In genomic region chr8:11419232-11419631, GRCm38 (mm10) we compare ENCODE assay signal across 9 mouse cellular contexts. TPM values are rescaled to one million over a fixed set of nuclear protein-coding genes. Genes with fewer than 3 reads are reported as not detected.
A peak's percentile ranks its signal among the peaks of the same experiment; 100 is the strongest.
DNase-seq lines count a peak whose midpoint lies in the region; ATAC-seq and TF ChIP-seq lines count a peak whose summit lies in the region.
"Had no signal": no experiment of that assay in that cellular context is flagged by ENCODE, and none has a peak within 500 bp of the region (broad histone marks: within the 10 kb centered on the region; RNA-seq: fewer than 3 reads in every experiment).

No protein-coding gene starts in this region.

- TF ChIP-seq EP300 in liver, postnatal 0 days (IDR thresholded peaks at IDR 0.05; ENCODE audit: low read depth) = no peak

- H3K4me3 ChIP-seq in liver, embryonic 12.5 days = no peak overlapping the region
- H3K4me3 ChIP-seq in liver, postnatal 0 days (ENCODE audit: low read depth, low read length) = no peak overlapping the region
- H3K4me3 ChIP-seq in myocyte = no peak overlapping the region
- H3K4me3 ChIP-seq: limb, embryonic 12.5 days had no signal

- H3K27ac ChIP-seq in liver, embryonic 12.5 days = no peak overlapping the region
- H3K27ac ChIP-seq in liver, postnatal 0 days (ENCODE audit: low read depth) = no peak overlapping the region
- H3K27ac ChIP-seq: limb, embryonic 12.5 days had no signal

- peaks cover 8% of the 10 kb centered on the region; the same call in 1 of the 2 replicates for H3K27me3 ChIP-seq in liver, embryonic 12.5 days (replicated peaks)
- no peaks in the 10 kb centered on the region for H3K27me3 ChIP-seq in liver, postnatal 0 days (ENCODE audit: insufficient read depth, low read length)
- no peaks in the 10 kb centered on the region for H3K27me3 ChIP-seq in myocyte (ENCODE audit: control insufficient read depth, insufficient read depth, insufficient read length)
- H3K27me3 ChIP-seq: limb, embryonic 12.5 days had no signal

- ATAC-seq in liver, embryonic 12.5 days = 0 out of 2 replicates have a peak, but pooled peaks have one; percentile 10
- no peak for ATAC-seq in liver, postnatal 0 days

- no peak for DNase-seq in liver, postnatal 0 days
- peak; percentile 46 for DNase-seq in cerebellum, adult 11 months
- DNase-seq in gastrocnemius, adult 8-10 months (ENCODE audit: low spot score in 2 of 2) = peak; percentile 50 to 74
- peak; percentile 91 for DNase-seq in layer of hippocampus, adult 9-11 months
- no peak for DNase-seq in spleen, adult 12 weeks (ENCODE audit: low spot score)
- no peak for DNase-seq in urinary bladder, adult 2 months (ENCODE audit: low spot score)

- H3ac ChIP-seq in myocyte (ENCODE audit: control insufficient read depth, insufficient read length) = no peak overlapping the region

- H3K4me1 ChIP-seq in liver, embryonic 12.5 days = no peaks in the 10 kb centered on the region
- H3K4me1 ChIP-seq in liver, postnatal 0 days (ENCODE audit: insufficient read depth) = no peaks in the 10 kb centered on the region
- H3K4me1 ChIP-seq: limb, embryonic 12.5 days had no signal

- TF ChIP-seq POLR2A in myocyte (IDR thresholded peaks at IDR 0.05; ENCODE audit: insufficient read length, low read depth) = no peak

- H3K9ac ChIP-seq in liver, embryonic 12.5 days = no peak overlapping the region
- H3K9ac ChIP-seq in liver, postnatal 0 days (replicated peaks) = no peak overlapping the region
- H3K9ac ChIP-seq: limb, embryonic 12.5 days had no signal

- 32% methylated on average over 6 of the region's 6 CpGs for WGBS in liver, embryonic 12.5 days (ENCODE audit: insufficient replicate concordance)
- WGBS in liver, postnatal 0 days (ENCODE audit: insufficient replicate concordance) = 43% methylated on average over 6 of the region's 6 CpGs

- 0 out of 2 replicates have a peak, but pooled peaks cover 2% of the 10 kb centered on the region for H3K36me3 ChIP-seq in liver, embryonic 12.5 days
- H3K36me3 ChIP-seq in liver, postnatal 0 days (replicated peaks; ENCODE audit: insufficient read depth, low read length) = no peaks in the 10 kb centered on the region; the same call in 1 of the 2 replicates
- H3K36me3 ChIP-seq in myocyte (ENCODE audit: control insufficient read depth, insufficient read depth) = no peaks in the 10 kb centered on the region

- TF ChIP-seq CTCF in liver, postnatal 0 days (IDR thresholded peaks at IDR 0.05; ENCODE audit: low read depth) = no peak

- H3K4me2 ChIP-seq in liver, embryonic 12.5 days = no peak overlapping the region
- H3K4me2 ChIP-seq in liver, postnatal 0 days (ENCODE audit: low read depth, low read length) = no peak overlapping the region
- peak overlapping the region; percentile 74 for H3K4me2 ChIP-seq in myocyte (ENCODE audit: low read depth)
- H3K4me2 ChIP-seq: limb, embryonic 12.5 days had no signal

- no peaks in the 10 kb centered on the region for H3K79me2 ChIP-seq in myocyte (ENCODE audit: control insufficient read depth, insufficient read depth)

- H3K9me3 ChIP-seq in liver, embryonic 12.5 days (replicated peaks) = no peaks in the 10 kb centered on the region
- no peaks in the 10 kb centered on the region for H3K9me3 ChIP-seq in liver, postnatal 0 days (ENCODE audit: low read length)
- H3K9me3 ChIP-seq: limb, embryonic 12.5 days had no signal

TF ChIP-seq in myocyte, 11 proteins besides CTCF, POLR2A, EP300 and RAD21:
- TF ChIP-seq USF1 (IDR thresholded peaks at IDR 0.05; ENCODE audit: low read depth) (no peak), TCF12 (IDR thresholded peaks at IDR 0.05; ENCODE audit: insufficient read depth, poor library complexity, severe bottlenecking) (peak; percentile 46), MYOG (IDR thresholded peaks at IDR 0.05; ENCODE audit: control insufficient read depth in 1 of 3, insufficient read depth in 1 of 3, insufficient read length in 2 of 3, low read depth in 2 of 3) (peak; percentile 83 to 96 (median 94)), REST (IDR thresholded peaks at IDR 0.05; ENCODE audit: insufficient read depth, insufficient read length) (no peak), POLR2AphosphoS2 (IDR thresholded peaks at IDR 0.05; ENCODE audit: insufficient read length, low read depth) (no peak), TCF3 (IDR thresholded peaks at IDR 0.05; ENCODE audit: insufficient read length, low read depth) (peak; percentile 74), MAX (IDR thresholded peaks at IDR 0.05; ENCODE audit: low read depth) (no peak), E2F4 (IDR thresholded peaks at IDR 0.05; ENCODE audit: insufficient read depth) (no peak), MYOD1 (IDR thresholded peaks at IDR 0.05; ENCODE audit: control insufficient read depth in 1 of 3, insufficient read length in 2 of 3, low read depth in 2 of 3) (peak; percentile 26 to 94 (median 89)), CEBPB (IDR thresholded peaks at IDR 0.05; ENCODE audit: insufficient read depth, poor library complexity, severe bottlenecking) (no peak), SRF (IDR thresholded peaks at IDR 0.05; ENCODE audit: control insufficient read depth, insufficient read length, low read depth) (peak; percentile 33)

RNA-seq across cellular contexts. Expression of gene Rab20, which starts 59.3 kb away (rescaled TPM):
- polyA plus RNA-seq in liver, embryonic 12.5 days (2016; fragmentation: Nextera tagmentation; extraction: Ambion mirVana) = 3.8 and 3.9 TPM in 2 replicates
- polyA plus RNA-seq in liver, postnatal 0 days (2015; fragmentation: Nextera tagmentation; extraction: Ambion mirVana) = 10.7 and 11.1 TPM in 2 replicates
- total RNA-seq in gastrocnemius, adult 8-10 months (2022) = 1 to 10 TPM; 3.8 to 5.2 (median 4.3) TPM
- polyA plus RNA-seq in myocyte (2012; fragmentation: generic; extraction: Trizol) = 1.2 TPM
- 24.9 and 29.8 TPM in 2 replicates for polyA plus RNA-seq in urinary bladder, adult 2 months (2012; rRNA removed)

Comparison
In these comparisons a context has a peak if more than half of its experiments do, and no peak if none do; other contexts are left out.
1. DNase-seq: peak in cerebellum, adult 11 months (single experiment), gastrocnemius, adult 8-10 months (2 of 2) and layer of hippocampus, adult 9-11 months (single experiment); none in liver, postnatal 0 days (single experiment), spleen, adult 12 weeks (single experiment) and urinary bladder, adult 2 months (single experiment).